Mouse (Mus musculus): ENCODE results near the gene Sestd1. TPM values are rescaled to one million over a fixed set of nuclear protein-coding genes. Genes with fewer than 3 reads are reported as not detected.
A peak's percentile ranks its signal among the peaks of the same experiment; 100 is the strongest.

Gene Sestd1
- polyA plus RNA-seq, 1 experiment from 2014 or later = 38.1 TPM

DNA sequence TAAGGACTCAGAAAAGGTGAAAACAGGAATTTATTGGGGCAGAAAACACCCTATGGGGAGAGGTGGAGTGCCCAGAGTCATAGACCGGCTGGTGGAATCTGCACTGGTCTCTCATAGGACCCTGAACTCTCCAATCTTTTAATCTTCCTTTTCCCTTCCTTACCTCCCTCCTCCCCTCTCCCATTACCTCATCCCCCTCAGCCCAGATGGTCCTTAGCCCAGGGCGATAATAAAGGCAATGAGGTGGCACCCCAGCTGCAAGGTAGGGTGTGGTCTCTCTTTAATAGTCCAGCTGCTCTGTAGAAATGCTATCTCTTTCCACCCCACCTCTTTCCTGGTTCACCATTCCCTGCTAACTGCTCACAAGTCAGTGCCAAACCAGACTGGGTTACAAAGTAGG is 102.9 kb downstream of the Sestd1 start:
- no peak overlapping the region for H3K9ac ChIP-seq
- H3K4me3 ChIP-seq = no peak overlapping the region
- no peaks in the 10 kb centered on the region for H3K9me3 ChIP-seq
- H3K27ac ChIP-seq = no peak overlapping the region
- WGBS = 88% methylated on average over 2 of the region's 2 CpGs
- no peaks in the 10 kb centered on the region for H3K27me3 ChIP-seq (replicated peaks)
- no peak for ATAC-seq (replicated peaks)
- H3K4me1 ChIP-seq = peaks cover 13% of the 10 kb centered on the region
- H3K4me2 ChIP-seq = no peak overlapping the region
- H3K36me3 ChIP-seq (replicated peaks) = no peaks in the 10 kb centered on the region

DNA sequence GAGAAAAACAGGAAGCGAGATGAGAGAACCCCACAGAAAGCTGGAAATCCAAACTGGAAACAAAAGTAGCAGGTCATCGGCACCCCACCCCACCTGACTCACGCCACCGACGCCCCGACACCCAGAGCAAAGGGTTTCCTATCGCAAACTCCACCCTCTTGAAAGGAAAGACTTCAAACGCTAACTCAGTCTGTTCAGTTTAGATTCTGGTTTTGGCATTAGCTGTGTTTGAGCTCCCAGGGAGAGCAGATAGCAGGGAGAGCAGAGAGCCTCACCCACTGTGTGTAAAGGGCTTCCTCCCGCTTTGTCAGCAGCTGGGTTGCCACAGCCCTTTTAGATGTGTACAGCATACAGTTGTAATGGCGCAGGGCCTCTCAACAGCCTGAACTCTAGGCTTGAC is 104.0 kb downstream of the Sestd1 start:
- Histone ChIP-seq H3K4me1 (peaks cover 24% of the 10 kb centered on the region), H3K27me3 (replicated peaks) (no peaks in the 10 kb centered on the region), H3K4me2 (no peak overlapping the region), H3K9me3 (no peaks in the 10 kb centered on the region), H3K4me3 (no peak overlapping the region), H3K9ac (no peak overlapping the region), H3K36me3 (replicated peaks) (no peaks in the 10 kb centered on the region), H3K27ac (no peak overlapping the region)
- no peak for ATAC-seq (replicated peaks)
- 58% methylated on average over 10 of the region's 10 CpGs for WGBS

DNA sequence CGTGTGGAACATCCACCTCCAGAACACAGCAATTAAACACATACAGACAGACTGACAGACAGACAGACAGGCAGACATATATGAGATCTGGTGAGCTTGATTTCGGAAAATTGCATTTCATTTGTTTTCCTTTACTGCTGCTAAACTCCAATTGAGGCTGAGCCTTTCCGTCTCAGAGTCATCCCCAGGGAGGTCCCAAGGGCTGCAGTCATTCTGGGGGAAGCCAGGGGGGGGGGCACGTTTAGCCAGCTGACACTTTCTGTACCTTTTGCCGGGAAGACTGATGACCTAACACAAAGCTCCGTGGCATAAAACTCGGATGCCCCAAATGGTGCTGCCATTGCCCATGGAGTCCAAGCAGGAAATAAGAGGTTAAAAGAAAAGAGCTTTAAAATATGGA is 105.0 kb downstream of the Sestd1 start:
- peaks cover 34% of the 10 kb centered on the region for H3K4me1 ChIP-seq
- no peak overlapping the region for H3K27ac ChIP-seq
- ATAC-seq (replicated peaks) = no peak
- no peaks in the 10 kb centered on the region for H3K27me3 ChIP-seq (replicated peaks)
- H3K36me3 ChIP-seq (replicated peaks) = no peaks in the 10 kb centered on the region
- no peak overlapping the region for H3K9ac ChIP-seq
- no peaks in the 10 kb centered on the region for H3K9me3 ChIP-seq
- no peak overlapping the region for H3K4me3 ChIP-seq
- H3K4me2 ChIP-seq = no peak overlapping the region
- WGBS = 66% methylated on average over 7 of the region's 7 CpGs

DNA sequence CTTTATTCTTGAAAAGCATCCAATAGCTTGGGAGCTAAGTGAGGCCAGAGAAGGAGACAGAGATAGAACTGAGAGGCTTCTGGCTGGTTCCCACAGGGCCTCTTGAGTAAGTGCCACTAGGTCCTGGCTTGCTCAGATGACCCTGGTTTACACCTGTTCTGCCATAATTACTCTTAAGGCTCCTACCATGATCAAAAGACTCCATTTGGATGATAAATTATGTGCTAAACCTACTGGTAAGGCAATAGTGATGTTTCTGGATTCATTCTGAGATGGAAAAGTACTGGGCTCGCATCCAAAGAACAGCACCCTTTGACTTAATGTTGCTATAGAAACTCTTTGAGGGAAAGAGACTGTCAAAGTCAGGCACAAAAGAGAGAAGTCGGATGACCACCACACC is 106.1 kb downstream of the Sestd1 start:
- no peak for ATAC-seq (replicated peaks)
- 61% methylated on average over 2 of the region's 2 CpGs for WGBS

GRCm38 (mm10) chr2:77173821-77174220 is 106.6 kb downstream of the Sestd1 start:
- peaks cover 42% of the 10 kb centered on the region for H3K4me1 ChIP-seq
- no peak overlapping the region for H3K4me2 ChIP-seq
- H3K9me3 ChIP-seq = no peaks in the 10 kb centered on the region
- H3K27ac ChIP-seq = 0 out of 2 replicates have a peak overlapping the region, but pooled peaks have one; percentile 15
- no peak for ATAC-seq (replicated peaks)
- no peaks in the 10 kb centered on the region for H3K27me3 ChIP-seq (replicated peaks)
- H3K9ac ChIP-seq = no peak overlapping the region
- H3K4me3 ChIP-seq = no peak overlapping the region
- 91% methylated on average over 6 of the region's 6 CpGs for WGBS
- no peaks in the 10 kb centered on the region for H3K36me3 ChIP-seq (replicated peaks)

More for the DNA sequence above, 106.1 kb downstream of the Sestd1 start:
- Histone ChIP-seq H3K4me3 (no peak overlapping the region), H3K4me1 (peaks cover 42% of the 10 kb centered on the region), H3K27me3 (replicated peaks) (no peaks in the 10 kb centered on the region), H3K27ac (0 out of 2 replicates have a peak overlapping the region, but pooled peaks have one; percentile 15), H3K9ac (no peak overlapping the region), H3K4me2 (no peak overlapping the region), H3K9me3 (no peaks in the 10 kb centered on the region), H3K36me3 (replicated peaks) (no peaks in the 10 kb centered on the region)

DNA sequence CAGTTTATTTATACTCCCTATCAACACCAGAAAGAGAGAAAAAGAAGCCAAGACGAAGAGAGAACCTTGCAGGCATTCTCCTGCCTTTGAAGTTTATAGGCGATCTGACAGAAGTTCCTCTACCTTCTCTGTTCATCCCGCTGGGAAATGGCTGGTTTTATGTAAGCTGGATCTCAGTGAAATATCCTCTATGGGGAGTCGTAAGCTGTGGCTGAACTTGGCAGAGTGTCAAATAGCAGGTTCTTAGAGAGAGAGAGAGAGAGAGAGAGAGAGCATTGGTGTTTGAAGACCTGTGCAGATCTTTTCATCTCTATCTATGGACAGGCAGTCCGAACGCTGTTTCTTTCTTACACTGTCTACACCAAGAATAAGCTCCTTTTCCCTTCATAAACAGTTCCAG is 107.0 kb downstream of the Sestd1 start:
- Histone ChIP-seq H3K27ac (no peak overlapping the region), H3K27me3 (replicated peaks) (no peaks in the 10 kb centered on the region), H3K9me3 (no peaks in the 10 kb centered on the region), H3K4me1 (peaks cover 42% of the 10 kb centered on the region), H3K9ac (no peak overlapping the region), H3K36me3 (replicated peaks) (no peaks in the 10 kb centered on the region), H3K4me2 (no peak overlapping the region), H3K4me3 (no peak overlapping the region)
- no peak for ATAC-seq (replicated peaks)
- 39% methylated on average over 6 of the region's 6 CpGs for WGBS

DNA sequence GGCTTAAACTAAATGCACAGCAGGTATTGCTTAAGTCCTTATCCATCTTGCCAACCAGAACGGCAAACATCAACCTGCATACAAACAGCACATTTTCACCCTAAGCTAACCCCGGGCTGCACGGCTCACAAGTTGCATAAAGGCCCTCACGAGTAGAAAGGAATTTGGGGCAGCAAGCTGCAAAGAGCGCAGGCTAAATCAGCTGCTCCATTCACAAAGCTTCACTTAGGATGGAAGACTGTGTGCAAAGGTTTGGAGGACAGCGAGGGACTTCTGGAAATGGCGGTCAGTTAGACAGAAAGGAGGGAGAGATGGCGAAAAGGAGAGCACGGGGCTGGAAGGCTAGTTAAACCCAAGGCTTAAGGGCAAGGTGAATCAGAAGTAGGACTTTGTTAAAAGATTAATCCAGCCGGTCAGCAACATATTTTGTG is 108.1 kb downstream of the Sestd1 start:
- Histone ChIP-seq H3K4me3 (no peak overlapping the region), H3K9ac (no peak overlapping the region), H3K4me1 (peaks cover 42% of the 10 kb centered on the region), H3K27me3 (replicated peaks) (no peaks in the 10 kb centered on the region), H3K9me3 (no peaks in the 10 kb centered on the region), H3K4me2 (peak overlapping the region; percentile 39), H3K27ac (no peak overlapping the region), H3K36me3 (replicated peaks) (no peaks in the 10 kb centered on the region)
- WGBS = 22% methylated on average over 10 of the region's 10 CpGs
- ATAC-seq (replicated peaks) = no peak

GRCm38 (mm10) chr2:77171444-77172240 is 108.8 kb downstream of the Sestd1 start:
- Histone ChIP-seq H3K27ac (no peak overlapping the region; the same call in 1 of the 2 replicates), H3K9me3 (no peaks in the 10 kb centered on the region), H3K36me3 (replicated peaks) (no peaks in the 10 kb centered on the region), H3K9ac (no peak overlapping the region), H3K27me3 (replicated peaks) (no peaks in the 10 kb centered on the region), H3K4me2 (peak overlapping the region; percentile 39), H3K4me1 (peaks cover 42% of the 10 kb centered on the region), H3K4me3 (peak overlapping the region; percentile 10)
- ATAC-seq (replicated peaks) = peak; percentile 59
- 31% methylated on average over 23 of the region's 23 CpGs for WGBS

GRCm38 (mm10) chr2:77170633-77171105 is 109.7 kb downstream of the Sestd1 start, which contains the start of gene Ccdc141:
TSS of gene Ccdc141 (minus strand) at chr2:77170636.
- Histone ChIP-seq H3K27ac (peak within 1 kb of the TSS; percentile 1; the same call in 1 of the 2 replicates), H3K9ac (peak within 1 kb of the TSS; percentile 22; the same call in 1 of the 2 replicates), H3K27me3 (replicated peaks) (no peaks in the 10 kb centered on the region), H3K4me2 (peak within 1 kb of the TSS; percentile 55), H3K9me3 (no peaks in the 10 kb centered on the region), H3K36me3 (replicated peaks) (no peaks in the 10 kb centered on the region), H3K4me3 (peak within 1 kb of the TSS; percentile 31), H3K4me1 (peaks cover 42% of the 10 kb centered on the region)
- 9% methylated on average over 5 of the region's 6 CpGs for WGBS
- ATAC-seq (replicated peaks) = no peak

GRCm38 (mm10) chr2:77169916-77170632 is 110.3 kb downstream of the Sestd1 start:
- H3K4me2 ChIP-seq = peak overlapping the region; percentile 55
- H3K36me3 ChIP-seq (replicated peaks) = no peaks in the 10 kb centered on the region
- H3K9me3 ChIP-seq = no peaks in the 10 kb centered on the region
- H3K27ac ChIP-seq = peak overlapping the region; percentile 1; the same call in 1 of the 2 replicates
- no peak; the same call in 1 of the 2 replicates for ATAC-seq (replicated peaks)
- no peaks in the 10 kb centered on the region for H3K27me3 ChIP-seq (replicated peaks)
- H3K4me1 ChIP-seq = peaks cover 42% of the 10 kb centered on the region
- peak overlapping the region; percentile 22; the same call in 1 of the 2 replicates for H3K9ac ChIP-seq
- WGBS = 4% methylated on average over 21 of the region's 21 CpGs
- peak overlapping the region; percentile 31 for H3K4me3 ChIP-seq

- 0 out of 2 replicates have a peak overlapping the region, but pooled peaks have one; percentile 55 for H3K4me2 ChIP-seq
- no peak overlapping the region for H3K9ac ChIP-seq
- 82% methylated on average over 4 of the region's 4 CpGs for WGBS
- no peak overlapping the region for H3K4me3 ChIP-seq
- no peak for ATAC-seq (replicated peaks)
- H3K36me3 ChIP-seq (replicated peaks) = no peaks in the 10 kb centered on the region
- H3K9me3 ChIP-seq = no peaks in the 10 kb centered on the region
- H3K27ac ChIP-seq = no peak overlapping the region
- no peaks in the 10 kb centered on the region for H3K27me3 ChIP-seq (replicated peaks)
- H3K4me1 ChIP-seq = peaks cover 38% of the 10 kb centered on the region
These were observed 111.2 kb downstream of the Sestd1 start for GRCm38 (mm10) chr2:77169218-77169617.

DNA sequence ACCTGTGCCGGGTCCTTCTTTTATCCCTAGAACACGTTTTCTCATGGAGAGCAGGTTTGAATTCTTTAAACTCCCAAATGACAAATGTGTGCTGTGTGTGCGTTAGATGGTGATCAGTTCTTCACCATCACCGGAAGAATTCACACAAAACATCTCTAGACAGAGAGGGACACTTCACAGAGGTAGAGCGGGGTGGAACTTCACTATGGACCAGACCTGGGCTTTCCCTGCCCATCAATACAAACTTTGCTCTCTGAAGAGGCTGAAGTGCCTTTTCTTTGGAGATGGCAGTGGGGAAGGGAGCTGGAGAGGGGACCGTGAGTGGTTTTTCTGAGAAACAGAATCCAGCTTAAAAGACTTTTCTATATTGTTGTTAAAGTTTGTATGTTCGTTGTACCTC is 111.6 kb downstream of the Sestd1 start:
- H3K9me3 ChIP-seq = no peaks in the 10 kb centered on the region
- no peak for ATAC-seq (replicated peaks)
- H3K4me2 ChIP-seq = no peak overlapping the region
- 90% methylated on average over 7 of the region's 7 CpGs for WGBS
- H3K4me1 ChIP-seq = peaks cover 33% of the 10 kb centered on the region
- no peak overlapping the region for H3K9ac ChIP-seq
- H3K27ac ChIP-seq = no peak overlapping the region
- no peaks in the 10 kb centered on the region for H3K27me3 ChIP-seq (replicated peaks)
- no peak overlapping the region for H3K4me3 ChIP-seq
- no peaks in the 10 kb centered on the region for H3K36me3 ChIP-seq (replicated peaks)

Measured in midbrain, embryonic 15.5 days (tissue).